Mouse (Mus musculus) T-helper 1 cell (primary cell): Measurements from ENCODE around the gene Mcl1.

Experiments
- in situ Hi-C: fragments of 300-600 bp; cut with MboI, MseI; formaldehyde crosslinking; loops from one replicate; pipeline ENCODE4 v1.15.1; 2025; ENCODE audit warnings: high pct_unique_total_duplicates

Mcl1 gene

GRCm38 (mm10) chr3:95706273-95706672 is 47.7 kb downstream of the Mcl1 start:
- in situ Hi-C loops, result no loop called here

GRCm38 (mm10) chr3:95707497-95707896 is 48.9 kb downstream of the Mcl1 start:
- in situ Hi-C loops, result no loop called here

- in situ Hi-C loops, result no loop called here
These were observed 50.5 kb downstream of the Mcl1 start for GRCm38 (mm10) chr3:95709044-95709443.

GRCm38 (mm10) chr3:95709967-95710366 is 51.4 kb downstream of the Mcl1 start:
- in situ Hi-C loops, result no loop called here
